In the genomic region with DNA sequence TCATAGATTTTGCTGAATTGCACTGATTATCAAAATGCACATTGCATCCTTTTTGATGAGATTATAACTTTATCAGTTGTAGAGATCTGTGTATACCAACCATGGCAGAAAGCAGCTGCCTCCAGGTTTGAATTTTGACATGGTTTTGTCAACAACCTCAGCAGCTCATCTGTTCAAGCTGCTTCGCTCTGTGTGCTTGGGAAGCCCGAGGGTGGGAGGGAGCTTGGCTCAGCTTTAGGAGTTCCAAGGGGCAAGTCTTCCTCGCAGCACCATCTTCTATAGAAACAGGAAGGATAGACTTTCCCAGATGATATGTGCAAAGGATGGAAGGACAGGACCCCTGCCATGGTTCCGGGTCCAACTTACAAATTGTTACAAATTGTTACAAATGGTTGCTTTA, we compare ENCODE assay signal across 21 mouse cellular contexts. TPM values are rescaled to one million over a fixed set of nuclear protein-coding genes. Genes with fewer than 3 reads are reported as not detected.
DNase-seq lines count a peak whose midpoint lies in the region; ATAC-seq and TF ChIP-seq lines count a peak whose summit lies in the region.
"Had no signal": no experiment of that assay in that cellular context is flagged by ENCODE, and none has a peak within 500 bp of the region (broad histone marks: within the 10 kb centered on the region; RNA-seq: fewer than 3 reads in every experiment).

No protein-coding gene starts in this region.

- H3K9me3 ChIP-seq in forebrain, embryonic 13.5 days (replicated peaks): no peaks in the 10 kb centered on the region
- H3K9me3 ChIP-seq in forebrain, embryonic 10.5 days: no peaks in the 10 kb centered on the region
- no peaks in the 10 kb centered on the region for H3K9me3 ChIP-seq in hindbrain, postnatal 0 days (ENCODE audit: low read length)
- H3K9me3 ChIP-seq in hindbrain, embryonic 13.5 days: no peaks in the 10 kb centered on the region
- H3K9me3 ChIP-seq: hindbrain, embryonic 12.5 days had no signal

- no peaks in the 10 kb centered on the region for H3K27me3 ChIP-seq in forebrain, embryonic 13.5 days
- H3K27me3 ChIP-seq in forebrain, embryonic 10.5 days (ENCODE audit: poor library complexity, severe bottlenecking): no peaks in the 10 kb centered on the region
- H3K27me3 ChIP-seq in hindbrain, postnatal 0 days (ENCODE audit: insufficient read depth, low read length): no peaks in the 10 kb centered on the region
- H3K27me3 ChIP-seq in hindbrain, embryonic 13.5 days: no peaks in the 10 kb centered on the region
- H3K27me3 ChIP-seq: hindbrain, embryonic 12.5 days had no signal

- H3K4me1 ChIP-seq in forebrain, embryonic 13.5 days: peaks cover 11% of the 10 kb centered on the region; the same call in 1 of the 2 replicates
- 0 out of 2 replicates have a peak, but pooled peaks cover 3% of the 10 kb centered on the region for H3K4me1 ChIP-seq in forebrain, embryonic 10.5 days
- no peaks in the 10 kb centered on the region for H3K4me1 ChIP-seq in hindbrain, postnatal 0 days (ENCODE audit: insufficient read depth, low read length)
- H3K4me1 ChIP-seq in hindbrain, embryonic 13.5 days (replicated peaks): no peaks in the 10 kb centered on the region
- H3K4me1 ChIP-seq: hindbrain, embryonic 12.5 days had no signal

- no peak for DNase-seq in forebrain, embryonic 10.5 days (ENCODE audit: extremely low spot score, low spot score)
- peak; percentile 5 for DNase-seq in hindbrain, postnatal 0 days (ENCODE audit: low spot score)
- DNase-seq in thymus, postnatal 4 days: peak; percentile 27
- no peak for DNase-seq in thymus, adult 18-20 months
- no peak for DNase-seq in left cerebral cortex, adult 2 months (ENCODE audit: extremely low spot score in 1 of 2, low spot score in 2 of 2)
- DNase-seq: adrenal gland, adult 8-10 months; adrenal gland, postnatal 25 days; cerebellum, adult 18-20 months; cerebellum, adult 9-10 months; cerebellum, postnatal 14 days; gastrocnemius, postnatal 10 days; gastrocnemius, postnatal 36 days had no signal

- H3K27ac ChIP-seq in forebrain, embryonic 13.5 days: no peak overlapping the region
- H3K27ac ChIP-seq in forebrain, embryonic 10.5 days: no peak overlapping the region
- H3K27ac ChIP-seq in hindbrain, postnatal 0 days: no peak overlapping the region
- H3K27ac ChIP-seq in hindbrain, embryonic 13.5 days: no peak overlapping the region
- H3K27ac ChIP-seq in left cerebral cortex, adult 2 months: no peak overlapping the region
- H3K27ac ChIP-seq: hindbrain, embryonic 12.5 days had no signal

- ATAC-seq in forebrain, embryonic 13.5 days: peak; percentile 51; the same call in 1 of the 2 replicates
- no peak for ATAC-seq in hindbrain, postnatal 0 days
- no peak for ATAC-seq in hindbrain, embryonic 13.5 days (ENCODE audit: low FRiP score)
- ATAC-seq: activated CD4-positive, CD25-positive, alpha-beta regulatory T cell, adult 4 months; hindbrain, embryonic 16.5 days; inflammation-experienced regulatory T-cells, adult 6 months; intestine, embryonic 16.5 days had no signal

- intact Hi-C loops in left cerebral cortex, adult 2 months (cut with DNase I): no loop called here

- no peak overlapping the region for H3K4me3 ChIP-seq in forebrain, embryonic 13.5 days
- H3K4me3 ChIP-seq in forebrain, embryonic 10.5 days: no peak overlapping the region
- H3K4me3 ChIP-seq in hindbrain, postnatal 0 days (ENCODE audit: low read length): no peak overlapping the region
- no peak overlapping the region for H3K4me3 ChIP-seq in hindbrain, embryonic 13.5 days
- H3K4me3 ChIP-seq in left cerebral cortex, adult 2 months: no peak overlapping the region
- H3K4me3 ChIP-seq: hindbrain, embryonic 12.5 days had no signal

- no peak overlapping the region for H3K4me2 ChIP-seq in forebrain, embryonic 13.5 days
- no peak overlapping the region for H3K4me2 ChIP-seq in hindbrain, postnatal 0 days (ENCODE audit: low read depth, low read length)
- no peak overlapping the region for H3K4me2 ChIP-seq in hindbrain, embryonic 13.5 days
- H3K4me2 ChIP-seq: heart, embryonic 11.5 days; hindbrain, embryonic 12.5 days had no signal

- WGBS in forebrain, embryonic 13.5 days: 63% methylated on average over 4 of the region's 4 CpGs
- WGBS in forebrain, embryonic 10.5 days: 89% methylated on average over 4 of the region's 4 CpGs
- WGBS in hindbrain, postnatal 0 days: 79% methylated on average over 4 of the region's 4 CpGs
- 85% methylated on average over 4 of the region's 4 CpGs for WGBS in hindbrain, embryonic 13.5 days

- no peak for TF ChIP-seq CTCF in hindbrain, postnatal 0 days (IDR thresholded peaks at IDR 0.05; ENCODE audit: low read depth)
- TF ChIP-seq CTCF in left cerebral cortex, adult 2 months (IDR thresholded peaks at IDR 0.05): no peak

- H3K9ac ChIP-seq in forebrain, embryonic 13.5 days: no peak overlapping the region
- no peak overlapping the region for H3K9ac ChIP-seq in hindbrain, postnatal 0 days (replicated peaks; ENCODE audit: low read length)
- no peak overlapping the region for H3K9ac ChIP-seq in hindbrain, embryonic 13.5 days
- H3K9ac ChIP-seq: hindbrain, embryonic 12.5 days had no signal

- no peaks in the 10 kb centered on the region for H3K36me3 ChIP-seq in forebrain, embryonic 13.5 days (ENCODE audit: poor library complexity, severe bottlenecking)
- no peaks in the 10 kb centered on the region for H3K36me3 ChIP-seq in forebrain, embryonic 10.5 days (replicated peaks)
- no peaks in the 10 kb centered on the region for H3K36me3 ChIP-seq in hindbrain, postnatal 0 days (ENCODE audit: insufficient read depth, low read length)
- no peaks in the 10 kb centered on the region for H3K36me3 ChIP-seq in hindbrain, embryonic 13.5 days
- H3K36me3 ChIP-seq: hindbrain, embryonic 12.5 days had no signal

RNA-seq across cellular contexts. Expression of a gene that starts 32.9 kb away (rescaled TPM):
- 4.1 and 4.4 TPM in 2 replicates for polyA plus RNA-seq in forebrain, embryonic 13.5 days (2015; fragmentation: Nextera tagmentation; extraction: Ambion mirVana)
- polyA plus RNA-seq in forebrain, embryonic 10.5 days (2016; fragmentation: Nextera tagmentation; extraction: Ambion mirVana): 0.68 and 0.87 TPM in 2 replicates
- 7.2 and 8.2 TPM in 2 replicates for total RNA-seq in hindbrain, postnatal 0 days (2014; rRNA removed)
- 4.0 and 4.3 TPM in 2 replicates for polyA plus RNA-seq in hindbrain, postnatal 0 days (2015; fragmentation: Nextera tagmentation; extraction: Ambion mirVana)
- polyA plus RNA-seq in hindbrain, embryonic 13.5 days (2015; fragmentation: Nextera tagmentation; extraction: Ambion mirVana): 4.2 and 4.5 TPM in 2 replicates
- total RNA-seq in left cerebral cortex, adult 2 months (2021): 10 to 100 TPM; 21.9 to 26.5 TPM
- total RNA-seq: granulocyte monocyte progenitor cell, adult 5-6 weeks had no signal

Comparison
In these comparisons a context has a peak if more than half of its experiments do, and no peak if none do; other contexts are left out.
1. DNase-seq: peak in hindbrain, postnatal 0 days (single experiment) and thymus, postnatal 4 days (single experiment); none in forebrain, embryonic 10.5 days (single experiment), thymus, adult 18-20 months (0 of 2) and left cerebral cortex, adult 2 months (0 of 2).